Mouse (Mus musculus) megakaryocyte, embryonic 14.5 days (primary cell): ENCODE measurements around the gene Idh2.

Source experiments
- FLI1 ChIP-seq: IDR thresholded peaks from 2 replicates; pipeline ENCODE4 v1.6.1; 2012; ENCODE audit warnings: low read length, inconsistent platforms, mixed read lengths
- GATA1 ChIP-seq: IDR thresholded peaks from 3 replicates; pipeline ENCODE4 v1.6.1; 2012; ENCODE audit warnings: mixed read lengths, low read length, inconsistent platforms, borderline replicate concordance

DNA sequence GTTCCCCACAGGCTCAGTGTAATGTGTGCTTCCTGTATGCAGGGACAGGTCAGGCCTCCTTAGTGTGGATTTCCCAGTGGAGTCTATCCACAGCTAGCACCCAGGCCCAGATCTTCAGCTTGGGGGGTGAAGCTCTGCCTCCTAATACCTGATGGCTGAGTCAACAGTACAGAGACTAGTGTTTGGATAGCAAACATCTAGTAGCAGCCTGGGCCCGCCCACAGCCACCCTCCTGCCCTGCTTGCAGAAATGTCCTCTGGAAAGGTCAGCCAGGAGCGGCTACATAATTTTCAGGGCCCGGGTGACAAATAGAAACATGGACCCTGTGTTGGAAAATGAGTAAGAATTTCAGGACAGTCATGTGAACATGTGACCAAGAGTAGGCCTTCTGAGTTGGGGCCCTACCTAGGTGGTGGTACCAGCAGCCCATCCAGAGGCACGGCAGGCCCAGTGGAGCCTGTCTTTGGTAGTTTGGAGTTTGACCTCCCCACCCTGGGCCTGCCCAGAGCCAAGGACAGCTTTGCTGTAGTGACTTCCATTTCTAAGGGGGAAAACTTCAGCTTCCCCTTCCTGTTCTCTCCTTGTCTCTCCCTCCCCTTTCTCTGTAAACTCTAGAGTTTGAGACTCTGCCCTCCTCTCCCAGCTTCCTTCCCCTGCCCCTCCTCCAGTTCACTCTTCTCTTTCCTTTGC is 58.0 kb downstream of the Idh2 start:
- TF ChIP-seq GATA1 (no peak), FLI1 (no peak)
